Mouse (Mus musculus) T-helper 2 cell (primary cell): ENCODE results near the gene Kcnmb1.

Source experiments
- in situ Hi-C: fragments of 300-600 bp; cut with MboI, MseI; formaldehyde crosslinking; loops from one replicate; pipeline ENCODE4 v1.15.1; 2025; ENCODE audit warnings: high pct_unique_total_duplicates

Gene Kcnmb1

GRCm38 (mm10) chr11:33998244-33998643 is 35.4 kb downstream of the Kcnmb1 start:
- in situ Hi-C loops = no loop called here

DNA sequence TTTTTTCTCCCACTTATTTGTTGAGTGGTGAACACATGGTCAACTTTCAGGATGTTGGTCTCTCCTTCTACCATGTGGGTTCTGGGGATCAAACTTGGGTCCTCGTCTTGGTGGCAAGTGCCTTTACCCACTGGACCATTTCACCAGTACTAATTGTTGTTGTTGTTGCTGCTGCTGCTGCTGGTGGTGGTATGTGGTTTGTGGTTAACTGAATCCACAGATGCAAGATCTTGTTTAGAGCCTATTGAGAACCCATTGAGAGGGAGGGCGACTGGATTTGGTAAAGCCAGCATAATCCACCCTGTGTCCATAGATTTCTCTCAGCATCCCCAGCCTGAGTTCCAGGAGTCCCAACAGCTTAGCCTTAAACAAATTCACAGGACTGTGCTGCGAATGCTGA is 37.6 kb downstream of the Kcnmb1 start:
- in situ Hi-C loops = loop anchor here (10.0 kb wide), 1 partner anchor 684 kb away; no protein-coding TSS in a partner anchor

DNA sequence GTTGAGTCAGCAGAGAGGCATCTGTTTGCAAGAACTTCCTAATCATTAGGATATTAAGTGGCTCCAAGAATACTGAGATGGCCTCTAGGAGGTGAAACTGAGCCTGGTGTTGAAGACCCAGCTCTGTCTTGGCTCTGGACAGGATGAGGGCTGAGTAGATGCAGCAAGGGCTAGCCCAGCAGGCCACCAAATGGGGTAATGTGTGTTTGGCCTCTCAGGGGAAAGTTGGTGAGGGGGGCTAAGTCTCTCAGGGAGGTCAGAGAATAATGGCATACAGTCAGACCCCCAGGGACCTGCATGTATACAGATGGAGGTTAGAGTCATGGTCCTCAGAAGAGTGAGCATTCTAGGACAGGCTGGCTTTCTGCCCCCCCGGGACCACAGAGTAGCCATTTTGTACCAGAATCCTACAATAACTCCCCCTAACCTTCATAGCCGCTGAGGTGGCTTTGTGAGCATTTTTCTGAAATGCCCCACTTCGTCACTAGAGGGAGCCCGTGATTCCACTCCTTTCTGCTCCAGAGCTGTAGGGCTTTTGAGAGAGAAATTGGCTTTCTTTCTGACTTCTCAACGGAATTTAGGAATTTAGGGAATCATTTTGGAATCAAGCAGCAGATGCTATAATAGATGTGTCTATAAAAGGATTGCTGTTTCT is 39.3 kb downstream of the Kcnmb1 start:
- in situ Hi-C loops = loop anchor here (10.0 kb wide), 1 partner anchor 683 kb away; no protein-coding TSS in a partner anchor

- in situ Hi-C loops = loop anchor here (10.0 kb wide), 1 partner anchor 682 kb away; no protein-coding TSS in a partner anchor
Observed at GRCm38 (mm10) chr11:34002593-34002965, 39.8 kb downstream of the Kcnmb1 start.

- in situ Hi-C loops = loop anchor here (5.0 to 10.0 kb wide), 4 partner anchors 40 to 677 kb away; partner anchors contain the start of gene Lcp2
Observed at GRCm38 (mm10) chr11:34007616-34008015, 44.8 kb downstream of the Kcnmb1 start.

GRCm38 (mm10) chr11:34008214-34008613 is 45.4 kb downstream of the Kcnmb1 start:
- in situ Hi-C loops = loop anchor here (5.0 to 10.0 kb wide), 4 partner anchors 39 to 677 kb away; partner anchors contain the start of gene Lcp2

- in situ Hi-C loops = loop anchor here (5.0 to 10.0 kb wide), 4 partner anchors 39 to 676 kb away; partner anchors contain the start of gene Lcp2
Observed at GRCm38 (mm10) chr11:34008702-34009101, 45.9 kb downstream of the Kcnmb1 start.

- in situ Hi-C loops = loop anchor here (5.0 to 10.0 kb wide), 4 partner anchors 38 to 675 kb away; partner anchors contain the start of gene Lcp2
Observed at GRCm38 (mm10) chr11:34009316-34010087, 46.7 kb downstream of the Kcnmb1 start.

DNA sequence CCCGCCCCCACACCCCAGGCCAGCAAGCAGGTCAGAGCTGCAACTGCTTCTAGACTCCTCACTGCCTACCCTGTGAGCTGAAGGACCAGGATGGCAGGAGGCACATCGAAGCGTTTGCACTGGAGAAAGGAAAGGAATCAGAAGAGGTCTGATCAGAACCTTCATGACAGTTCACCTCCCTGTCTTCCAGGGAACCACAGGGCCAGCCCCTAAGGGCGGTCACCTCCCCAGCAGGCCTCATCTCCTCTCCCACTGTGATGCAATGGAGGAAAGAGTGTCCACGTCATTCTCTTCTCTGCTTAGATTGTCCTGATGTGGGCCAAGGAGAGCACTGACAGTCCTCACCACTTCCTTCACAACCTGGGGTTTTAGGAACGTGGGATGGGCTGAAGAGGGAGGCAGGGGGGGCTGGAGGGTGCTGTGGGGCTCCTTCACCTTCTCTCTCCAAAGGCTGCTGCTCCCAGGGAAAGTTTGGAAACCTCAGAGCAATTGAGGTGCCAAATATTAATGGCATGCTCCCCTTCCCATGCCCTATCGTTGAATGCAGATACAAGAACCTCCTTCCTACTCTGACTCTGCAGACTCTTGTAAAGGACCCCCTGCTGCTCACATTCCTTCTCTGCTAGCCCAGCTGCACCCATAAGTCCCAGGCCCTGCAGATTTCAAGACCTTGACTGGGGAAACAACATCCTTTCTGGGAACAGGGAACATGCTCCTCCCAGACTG is 47.5 kb downstream of the Kcnmb1 start:
- in situ Hi-C loops = no loop called here

- in situ Hi-C loops = no loop called here
Observed at GRCm38 (mm10) chr11:34010859-34011172, 48.0 kb downstream of the Kcnmb1 start.

DNA sequence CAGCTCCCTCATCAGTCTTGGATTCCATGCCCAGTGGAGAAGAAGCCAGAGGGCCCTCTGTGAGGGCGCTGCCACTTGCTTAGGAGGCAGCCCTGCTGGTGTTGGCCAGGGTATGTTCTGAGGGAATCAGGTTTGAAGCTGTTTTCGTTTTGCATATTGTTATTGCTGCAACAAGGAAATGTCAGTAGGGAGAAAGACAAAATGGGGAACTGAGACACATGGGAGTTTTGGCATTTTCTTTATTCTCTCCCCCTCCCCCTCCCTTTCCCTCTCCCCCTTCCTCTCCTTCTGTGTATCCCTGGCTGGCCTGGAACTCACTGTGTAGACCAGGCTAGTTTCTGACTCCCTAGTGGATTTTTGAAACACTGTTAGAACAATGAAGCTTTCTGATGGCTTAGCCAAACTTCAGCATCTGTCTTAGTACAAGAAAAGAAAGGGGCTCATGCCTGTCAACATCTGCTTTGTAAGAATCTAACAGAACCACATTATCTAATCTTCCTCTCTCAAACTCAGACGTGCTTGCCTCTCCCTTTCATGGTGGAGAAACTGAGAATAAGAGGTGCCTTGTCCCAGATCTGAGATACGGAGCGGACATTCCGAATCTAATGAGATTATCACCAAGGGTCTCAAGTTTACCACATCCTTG is 49.3 kb downstream of the Kcnmb1 start:
- in situ Hi-C loops = no loop called here
